Mouse (Mus musculus) liver, adult (tissue): ENCODE results near the gene Sucla2.

Experiments used
- GATA4 ChIP-seq: IDR thresholded peaks from 2 replicates; pipeline ENCODE4 v1.6.1; 2014; ENCODE audit warnings: mild to moderate bottlenecking, low read length; ENCODE audit not compliant: insufficient replicate concordance

The Sucla2 gene

DNA sequence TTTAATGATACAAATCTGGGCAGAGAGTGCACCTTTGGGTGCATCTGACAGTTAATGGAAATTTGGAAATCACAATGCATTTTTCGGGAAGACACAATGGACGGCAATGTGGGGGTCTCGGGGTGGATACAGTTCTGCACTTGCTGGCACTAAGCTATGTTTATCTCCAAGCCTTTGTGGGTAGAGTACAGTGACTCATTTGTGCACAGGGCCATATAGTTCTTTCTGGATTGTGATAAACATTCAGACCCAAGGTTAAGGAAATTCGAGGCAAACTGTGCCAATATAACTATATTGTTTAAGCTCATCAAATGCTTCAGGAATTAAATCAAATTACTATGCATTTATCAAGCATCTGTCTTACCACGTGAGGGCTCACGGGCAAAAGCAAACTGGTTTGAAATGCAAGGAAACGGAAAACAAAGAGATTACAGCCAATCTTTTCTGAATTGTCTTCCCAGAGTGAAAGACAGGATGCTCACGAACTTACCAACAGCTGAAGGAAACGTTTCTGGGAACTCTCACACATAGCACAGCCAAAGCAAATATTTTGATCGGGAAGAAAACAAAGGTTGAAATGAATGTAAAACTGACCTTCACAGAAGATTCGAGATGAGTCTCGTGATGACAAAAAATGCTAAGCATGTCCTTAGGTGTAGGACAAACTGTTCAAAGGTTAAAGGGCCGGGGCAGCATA lies 21.7 kb upstream of the Sucla2 start:
- peak; percentile 80 for TF ChIP-seq GATA4

DNA sequence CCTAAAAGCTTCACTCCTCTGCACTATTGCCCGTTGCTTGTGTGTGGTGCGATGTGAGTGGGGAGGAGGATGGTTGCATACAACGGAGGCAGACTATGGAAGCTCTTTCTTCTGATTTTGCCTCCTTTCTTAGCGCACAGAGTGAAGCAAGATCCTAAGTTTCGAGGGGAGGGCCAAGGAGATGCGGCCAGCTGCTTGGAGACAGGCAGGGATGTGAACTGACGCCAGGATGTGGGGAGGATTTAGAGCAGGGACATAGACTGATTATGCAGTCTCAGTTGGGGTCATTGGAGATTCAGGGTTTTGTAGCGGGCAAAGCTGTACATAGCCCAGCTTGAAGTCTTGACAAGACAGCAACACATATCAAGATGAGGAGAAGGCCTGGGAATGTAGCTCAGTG lies 18.8 kb upstream of the Sucla2 start:
- no peak for TF ChIP-seq GATA4

DNA sequence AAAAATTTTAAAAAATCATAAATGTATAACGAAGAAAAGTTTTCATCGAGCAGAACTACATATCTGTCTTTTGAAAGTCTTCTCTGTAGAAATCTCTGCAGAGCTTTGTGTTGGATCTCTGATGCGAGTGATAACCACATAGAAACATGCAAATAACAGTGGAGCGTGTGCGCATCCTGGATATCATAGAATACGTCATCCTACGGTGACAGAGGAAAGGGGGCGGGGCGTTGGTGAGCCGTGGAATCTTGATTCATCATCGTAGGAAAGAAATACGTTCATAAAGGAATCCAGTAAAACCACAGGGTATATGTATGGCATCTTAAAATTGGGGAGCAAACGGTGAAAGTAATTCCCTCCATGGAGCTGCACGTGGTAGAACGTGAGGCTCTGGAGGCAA lies 17.9 kb upstream of the Sucla2 start:
- no peak for TF ChIP-seq GATA4

DNA sequence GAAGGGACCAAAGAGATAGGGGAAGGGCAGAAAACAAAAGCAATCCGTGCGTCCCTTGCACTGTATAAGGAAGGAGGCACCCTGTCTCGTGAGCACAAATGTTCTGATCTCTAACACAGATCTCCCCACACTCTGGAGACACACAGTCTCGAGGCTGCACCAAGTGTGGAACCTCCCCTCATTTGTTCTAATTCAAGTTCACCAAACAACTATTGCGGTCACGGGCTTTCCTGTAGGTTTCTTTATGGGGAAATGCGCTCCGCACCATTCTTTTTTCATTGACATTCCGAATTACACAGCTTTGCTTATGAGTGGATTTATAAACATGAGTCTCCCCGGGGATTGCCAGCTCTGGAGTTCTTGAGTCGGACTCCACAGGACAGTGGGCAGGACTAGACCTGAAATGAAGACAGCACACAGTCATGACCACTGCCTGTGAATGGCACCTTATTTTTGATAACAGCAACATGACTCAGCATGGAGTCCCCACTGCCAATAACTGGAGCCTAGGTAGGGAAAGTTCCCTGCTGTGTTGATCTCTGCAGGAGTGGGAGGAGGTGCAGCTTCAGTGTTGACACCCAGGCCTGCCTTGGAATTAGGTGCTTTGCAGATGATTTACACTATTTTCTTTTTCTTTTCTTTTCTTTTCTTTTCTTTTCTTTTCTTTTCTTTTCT lies 17.3 kb upstream of the Sucla2 start:
- TF ChIP-seq GATA4 = peak; percentile 77

DNA sequence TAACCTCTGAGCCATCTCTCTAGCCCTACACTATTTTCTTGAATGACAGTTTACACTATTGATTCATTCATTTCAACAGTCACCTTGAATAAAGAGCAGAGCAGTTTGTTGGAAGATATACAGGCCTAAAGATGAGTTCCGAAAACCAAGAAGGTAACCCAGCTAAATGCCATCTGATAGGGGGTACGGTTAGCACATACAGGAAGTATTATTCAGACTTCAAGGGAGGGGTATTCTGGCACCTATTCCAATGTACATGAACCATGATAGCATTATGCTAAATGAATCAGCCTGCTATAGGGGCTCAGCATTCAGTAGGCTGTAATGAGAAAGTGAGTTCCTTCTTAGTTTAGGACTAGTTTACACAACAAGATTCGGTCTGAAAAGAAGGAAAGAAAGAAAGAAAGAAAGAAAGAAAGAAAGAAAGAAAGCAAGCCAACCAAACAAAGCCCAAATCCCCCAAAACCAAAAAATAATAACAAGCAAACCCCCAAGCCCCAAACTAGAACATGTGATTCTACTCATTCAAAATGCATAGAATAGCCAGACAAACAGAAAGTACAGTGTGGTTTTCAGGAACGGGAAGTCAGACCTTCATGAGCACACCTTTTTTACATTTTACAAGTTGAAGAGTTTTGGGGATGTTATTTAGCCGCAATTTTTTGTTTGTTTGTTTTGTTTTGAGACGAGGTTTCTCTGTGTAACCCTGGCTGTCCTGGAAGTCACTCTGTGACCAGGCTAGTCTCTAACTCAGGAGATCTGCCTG lies 16.3 kb upstream of the Sucla2 start:
- no peak for TF ChIP-seq GATA4

DNA sequence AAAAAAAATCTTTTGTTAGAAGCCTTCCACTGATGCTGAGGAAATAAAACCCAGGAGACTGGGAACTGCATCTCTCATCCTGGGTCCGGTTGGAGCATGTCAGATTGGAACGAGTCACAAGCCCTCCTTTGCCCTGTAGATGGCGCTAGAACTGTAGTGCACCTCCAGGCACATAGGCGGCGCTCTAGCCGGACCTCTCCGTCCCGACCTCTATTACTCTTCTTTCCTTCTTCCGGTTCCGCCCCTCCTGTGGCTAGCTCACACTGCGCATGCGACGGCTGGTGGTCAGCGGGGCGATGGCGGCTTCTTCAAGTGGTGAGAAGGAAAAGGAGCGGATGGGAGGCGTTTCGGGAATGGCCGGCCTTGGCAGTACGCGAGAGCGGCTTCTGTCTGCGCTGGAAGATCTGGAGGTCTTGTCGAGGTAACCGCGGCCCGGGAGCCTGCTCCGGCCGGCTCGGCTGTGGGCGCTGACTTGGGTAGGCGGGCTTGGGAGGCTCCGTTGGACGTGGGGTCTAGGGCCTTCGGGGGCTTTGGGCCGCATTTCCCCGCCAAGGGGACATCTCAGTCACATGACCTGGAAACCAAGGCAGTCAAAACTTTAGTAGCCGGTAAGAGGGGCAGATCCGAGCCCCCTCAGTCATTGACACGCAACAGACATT lies 15.2 kb upstream of the Sucla2 start, which contains the start of gene Med4:
Gene Med4, plus strand, starts transcription at position 261 of the 659 bp plus-strand sequence.
- peak; percentile 27; the same call in 1 of the 2 replicates for TF ChIP-seq GATA4

DNA sequence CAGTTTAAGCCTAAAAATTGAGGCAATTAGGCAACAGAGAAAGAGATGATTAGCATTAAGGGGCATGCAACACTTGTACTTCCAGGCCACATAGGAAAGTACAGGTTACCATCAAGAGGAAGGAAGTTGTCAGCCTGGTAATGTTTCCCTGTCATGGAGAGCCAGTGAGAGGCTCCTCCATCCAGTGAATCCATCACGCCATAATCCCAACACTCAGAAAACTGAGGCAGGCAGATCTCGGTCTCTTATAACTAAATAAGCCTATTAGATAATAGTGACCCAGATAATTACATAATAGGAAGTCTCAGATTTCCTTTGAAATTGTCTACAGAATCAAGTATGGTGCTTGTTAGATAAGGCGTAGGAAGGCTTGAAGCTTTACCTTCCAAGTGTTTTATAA lies 983 bp upstream of the Sucla2 start:
- no peak for TF ChIP-seq GATA4

DNA sequence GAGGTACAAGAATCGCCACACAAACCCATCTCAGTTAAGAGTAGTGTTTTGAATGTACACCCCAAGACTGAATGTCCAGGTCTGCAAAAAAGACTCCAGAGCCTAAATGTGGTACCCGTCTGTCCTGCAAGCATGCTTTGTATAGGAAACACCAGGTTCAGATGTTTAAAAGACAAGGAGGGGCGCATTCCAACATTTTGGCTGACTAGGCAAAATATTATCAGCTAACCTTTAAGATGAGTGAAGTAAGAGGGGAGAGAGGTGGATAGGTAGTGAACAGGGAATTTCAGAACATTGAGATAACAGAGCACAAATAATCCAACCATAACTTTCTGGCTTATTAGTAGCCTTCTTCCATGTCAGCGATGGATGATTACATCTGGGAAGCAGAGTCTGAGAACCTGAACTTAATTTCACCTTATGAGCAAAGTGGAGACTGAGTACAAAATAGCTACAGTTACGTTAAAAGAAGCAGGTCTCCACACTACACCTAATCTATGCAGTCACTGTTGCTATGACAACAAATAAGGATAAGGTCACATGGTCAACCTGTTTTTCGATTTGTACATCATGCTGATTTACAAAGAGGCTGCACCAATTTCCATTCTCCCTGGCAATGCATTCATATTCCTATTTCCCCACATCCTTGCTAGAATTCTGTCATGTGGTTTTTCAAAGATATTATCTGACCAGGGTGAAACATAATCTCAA lies 8.8 kb downstream of the Sucla2 start:
- no peak for TF ChIP-seq GATA4

DNA sequence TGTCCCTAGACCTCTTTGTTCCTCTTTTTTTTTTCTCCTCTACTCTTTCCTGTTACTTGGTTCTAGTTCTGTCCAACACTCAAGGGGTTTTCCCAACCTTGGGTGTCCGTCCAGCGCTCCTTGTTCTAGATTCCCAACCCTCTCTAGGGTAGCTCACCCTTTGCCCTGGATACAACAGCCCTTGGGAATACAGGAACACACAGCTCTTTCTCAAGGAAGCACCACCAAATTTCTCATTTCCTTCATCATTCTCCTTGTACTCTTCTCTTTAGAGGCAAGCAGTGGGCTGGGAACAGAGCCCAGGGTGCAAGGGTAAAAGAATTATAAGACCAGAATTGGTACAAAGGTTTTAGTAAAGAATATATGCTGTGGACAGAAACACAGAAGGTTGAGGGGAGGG lies 10.5 kb downstream of the Sucla2 start:
- no peak for TF ChIP-seq GATA4

DNA sequence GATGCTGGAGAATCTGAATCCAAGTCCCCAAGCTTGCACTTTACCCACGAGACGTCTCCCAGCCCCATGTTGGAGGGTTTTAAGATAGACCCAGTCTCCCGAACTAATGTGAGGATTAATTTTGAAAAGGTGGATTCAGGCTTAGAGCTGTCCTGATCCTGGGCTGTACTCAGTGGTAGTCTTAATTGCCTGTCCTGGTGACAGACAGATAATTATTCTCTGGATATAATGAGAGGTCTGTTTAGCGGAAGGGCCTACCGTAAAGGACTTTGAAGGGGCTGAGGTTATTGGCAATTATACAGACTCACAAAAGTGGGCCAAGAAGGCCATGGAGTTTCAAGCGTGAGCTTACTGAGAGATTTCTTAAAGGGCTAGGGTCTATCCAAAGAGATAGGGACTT lies 18.7 kb downstream of the Sucla2 start:
- TF ChIP-seq GATA4 = no peak

DNA sequence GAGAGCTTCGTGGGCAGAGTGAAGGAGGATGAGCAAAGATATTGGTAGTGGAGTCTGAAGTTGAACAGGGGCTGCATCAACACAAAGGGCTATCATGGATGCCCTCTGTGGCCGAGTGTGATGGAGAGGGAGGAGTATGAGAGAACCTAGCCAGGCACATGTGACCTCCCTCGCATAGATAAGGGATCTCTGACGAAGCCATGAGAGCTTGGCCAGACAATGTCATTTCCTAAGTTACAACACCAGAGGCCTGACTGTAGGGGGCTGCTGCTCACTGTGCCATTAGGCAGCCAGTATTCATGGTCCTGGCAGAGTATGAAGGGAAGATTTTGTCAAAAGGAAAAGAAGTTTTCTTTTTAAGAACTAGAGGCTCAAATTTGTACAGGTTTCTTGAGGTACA lies 21.9 kb downstream of the Sucla2 start:
- TF ChIP-seq GATA4 = no peak

DNA sequence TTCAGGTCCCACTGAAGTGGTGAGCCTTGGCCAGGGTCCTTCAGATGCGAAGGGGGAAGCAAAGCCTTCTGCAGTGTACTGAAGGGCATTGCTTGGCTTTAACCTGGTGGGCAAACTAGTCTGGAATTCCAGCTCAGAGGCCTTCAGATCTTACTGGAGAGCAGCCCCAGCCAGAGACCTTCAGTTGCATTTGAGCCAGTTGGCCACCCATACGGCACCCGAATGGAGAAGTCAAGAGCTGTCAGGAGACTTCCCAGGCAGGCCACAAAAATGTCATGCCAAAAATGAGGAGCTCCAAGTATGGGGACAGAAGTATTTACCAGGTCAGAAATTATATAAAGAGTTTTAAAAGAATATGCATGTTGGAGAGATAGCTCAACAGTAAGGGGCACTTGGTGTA lies 22.9 kb downstream of the Sucla2 start, which contains the start of gene Nudt15:
Gene Nudt15, minus strand, starts transcription at position 192 of the 400 bp plus-strand sequence.
- TF ChIP-seq GATA4 = no peak

DNA sequence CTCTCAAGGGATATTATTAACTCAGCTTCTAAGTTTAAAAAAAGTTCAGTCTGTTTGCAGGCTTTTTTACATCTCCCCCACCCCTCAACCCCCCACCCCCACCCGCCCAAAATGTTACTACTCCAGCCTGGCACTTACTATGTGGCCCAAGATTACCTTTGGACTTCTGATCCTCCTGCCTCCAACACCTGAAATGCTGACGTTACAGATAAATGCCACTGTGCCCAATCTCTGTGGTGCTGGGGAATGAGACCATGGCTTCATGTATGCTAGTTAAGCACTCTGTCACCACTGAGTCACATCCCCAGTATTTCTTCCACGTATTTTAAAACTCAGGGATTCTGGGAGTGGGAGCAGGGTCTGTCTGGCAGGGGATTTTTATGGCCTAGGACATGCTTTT lies 25.2 kb downstream of the Sucla2 start:
- no peak for TF ChIP-seq GATA4

DNA sequence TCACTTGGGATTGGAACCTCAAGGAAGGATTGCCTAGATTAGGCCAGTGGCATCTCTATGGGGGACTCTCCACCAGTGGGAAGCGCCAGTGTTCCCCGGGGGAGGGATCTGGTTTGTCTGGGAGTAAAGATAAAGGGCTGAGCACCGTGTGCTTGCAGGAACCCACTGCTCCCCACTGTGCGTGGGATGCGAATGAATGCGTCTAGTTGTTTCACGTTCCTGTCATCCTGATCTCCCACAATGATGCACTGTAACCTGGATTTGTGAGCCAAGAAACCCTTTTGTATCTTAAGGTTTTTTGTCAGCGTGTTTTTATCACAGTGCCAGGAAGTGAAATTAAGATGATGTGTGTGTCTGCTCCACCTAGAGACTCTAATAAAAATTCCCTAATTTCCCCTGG lies 25.6 kb downstream of the Sucla2 start:
- no peak for TF ChIP-seq GATA4

DNA sequence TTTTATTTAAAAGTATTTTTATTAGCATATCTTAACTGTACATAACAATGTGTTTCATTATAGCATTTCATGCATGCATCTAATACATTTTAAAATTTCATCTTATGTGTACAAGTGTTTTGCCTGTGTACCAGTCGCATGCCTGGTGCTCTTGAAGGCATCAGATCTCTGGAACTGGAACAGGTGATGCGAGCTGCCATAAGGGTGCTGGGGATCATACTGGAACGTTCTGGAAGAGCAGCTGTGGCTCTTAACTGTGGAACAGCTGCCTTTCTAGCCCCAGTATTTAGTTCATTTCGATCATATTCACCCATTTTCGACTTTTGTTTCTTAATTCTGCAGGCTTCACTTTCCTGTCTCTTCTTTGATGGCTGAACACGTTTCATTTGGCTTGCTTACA lies 26.0 kb downstream of the Sucla2 start:
- TF ChIP-seq GATA4 = no peak
